Mouse (Mus musculus) neural tube, embryonic 13.5 days (tissue): ENCODE data around the gene Racgap1. TPM values are rescaled to one million over a fixed set of nuclear protein-coding genes. Genes with fewer than 3 reads are reported as not detected.

Experiments
- ATAC-seq: fragments of 200-750 bp; cut with Nextera tagmentation; 2 replicates; pipeline ENCODE4 v1.8.0; 2017; ENCODE audit warnings: low read depth, mild to moderate bottlenecking, moderate TSS enrichment, moderate library complexity
- H3K27ac ChIP-seq: fragments of 300-500 bp; sonication (generic); replicated peaks from 2 replicates; pipeline ENCODE4 v1.5.1; 2015; ENCODE audit warnings: moderate library complexity, mild to moderate bottlenecking, inconsistent platforms
- H3K27me3 ChIP-seq: fragments of 300-500 bp; sonication (generic); 2 replicates; pipeline ENCODE4 v1.6.1; 2015; ENCODE audit warnings: mild to moderate bottlenecking, inconsistent platforms
- H3K36me3 ChIP-seq: fragments of 300-500 bp; sonication (generic); 2 replicates; pipeline ENCODE4 v1.6.1; 2015; ENCODE audit warnings: mild to moderate bottlenecking, inconsistent platforms
- H3K4me1 ChIP-seq: fragments of 300-500 bp; sonication (generic); replicated peaks from 2 replicates; pipeline ENCODE4 v1.6.1; 2015; ENCODE audit warnings: inconsistent platforms
- H3K4me2 ChIP-seq: fragments of 300-500 bp; sonication (generic); 2 replicates; pipeline ENCODE4 v1.6.1; 2015; ENCODE audit warnings: inconsistent platforms, mild to moderate bottlenecking, moderate library complexity
- H3K4me3 ChIP-seq: fragments of 300-500 bp; sonication (generic); 2 replicates; pipeline ENCODE4 v1.5.1; 2015; ENCODE audit warnings: mild to moderate bottlenecking, inconsistent platforms
- H3K9ac ChIP-seq: fragments of 300-500 bp; sonication (generic); 2 replicates; pipeline ENCODE4 v1.6.1; 2015; ENCODE audit warnings: moderate library complexity, mild to moderate bottlenecking, inconsistent platforms
- H3K9me3 ChIP-seq: fragments of 300-500 bp; sonication (generic); 2 replicates; pipeline ENCODE4 v1.6.1; 2016; ENCODE audit warnings: inconsistent platforms
- WGBS: fragments of 180-500 bp; shearing (Covaris S2); methylation state at CpG from one replicate; pipeline ENCODE4 v1.1.7; 2015; 5-methylcytosine and 5-hydroxymethylcytosine counted together
- polyA plus RNA-seq: library from polyadenylated mRNA; unstranded; fragments of >200 nt; fragmentation: Nextera tagmentation; extraction: Ambion mirVana; gene quantifications from 2 replicates; pipeline ENCODE4 v1.2.1, GENCODE M21; 2015

Racgap1 gene
- polyA plus RNA-seq, 1 experiment from 2014 or later = 130 TPM

GRCm38 (mm10) chr15:99614273-99614672 is 37.2 kb downstream of the Racgap1 start:
- Histone ChIP-seq H3K27me3 (peaks cover 5% of the 10 kb centered on the region; the same call in 1 of the 2 replicates), H3K4me1 (peaks cover 45% of the 10 kb centered on the region), H3K9ac (no peak overlapping the region), H3K9me3 (no peaks in the 10 kb centered on the region), H3K36me3 (0 out of 2 replicates have a peak, but pooled peaks cover 2% of the 10 kb centered on the region), H3K27ac (peak overlapping the region; percentile 76), H3K4me2 (no peak overlapping the region), H3K4me3 (no peak overlapping the region)
- no peak for ATAC-seq
- 80% methylated on average over 13 of the region's 13 CpGs for WGBS

DNA sequence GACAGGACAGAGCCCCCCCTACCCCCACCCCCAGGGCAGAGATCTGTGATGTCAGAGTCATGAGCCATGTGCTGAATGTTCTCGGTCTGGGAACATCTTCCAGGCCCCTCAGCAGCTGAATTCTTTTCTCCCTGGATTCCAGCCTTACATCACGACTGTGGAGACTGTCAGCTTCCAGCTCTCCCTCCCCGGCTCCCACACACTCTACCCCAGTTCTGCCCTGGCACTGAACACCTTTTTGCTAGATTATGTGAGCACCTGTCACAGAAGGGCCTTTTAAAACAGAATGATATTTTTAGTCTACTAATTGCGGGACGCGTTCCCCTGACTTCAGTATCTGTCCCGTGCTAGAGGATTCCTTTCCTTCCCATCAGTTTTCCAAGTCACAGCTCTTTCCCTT is 39.9 kb downstream of the Racgap1 start:
- no peaks in the 10 kb centered on the region for H3K9me3 ChIP-seq
- no peaks in the 10 kb centered on the region for H3K36me3 ChIP-seq
- ATAC-seq = no peak
- peak overlapping the region; percentile 59 for H3K27ac ChIP-seq
- H3K27me3 ChIP-seq = peaks cover 5% of the 10 kb centered on the region; the same call in 1 of the 2 replicates
- H3K4me3 ChIP-seq = no peak overlapping the region
- WGBS = 67% methylated on average over 7 of the region's 7 CpGs
- H3K4me2 ChIP-seq = no peak overlapping the region
- peaks cover 62% of the 10 kb centered on the region for H3K4me1 ChIP-seq
- peak overlapping the region; percentile 54; the same call in 1 of the 2 replicates for H3K9ac ChIP-seq

DNA sequence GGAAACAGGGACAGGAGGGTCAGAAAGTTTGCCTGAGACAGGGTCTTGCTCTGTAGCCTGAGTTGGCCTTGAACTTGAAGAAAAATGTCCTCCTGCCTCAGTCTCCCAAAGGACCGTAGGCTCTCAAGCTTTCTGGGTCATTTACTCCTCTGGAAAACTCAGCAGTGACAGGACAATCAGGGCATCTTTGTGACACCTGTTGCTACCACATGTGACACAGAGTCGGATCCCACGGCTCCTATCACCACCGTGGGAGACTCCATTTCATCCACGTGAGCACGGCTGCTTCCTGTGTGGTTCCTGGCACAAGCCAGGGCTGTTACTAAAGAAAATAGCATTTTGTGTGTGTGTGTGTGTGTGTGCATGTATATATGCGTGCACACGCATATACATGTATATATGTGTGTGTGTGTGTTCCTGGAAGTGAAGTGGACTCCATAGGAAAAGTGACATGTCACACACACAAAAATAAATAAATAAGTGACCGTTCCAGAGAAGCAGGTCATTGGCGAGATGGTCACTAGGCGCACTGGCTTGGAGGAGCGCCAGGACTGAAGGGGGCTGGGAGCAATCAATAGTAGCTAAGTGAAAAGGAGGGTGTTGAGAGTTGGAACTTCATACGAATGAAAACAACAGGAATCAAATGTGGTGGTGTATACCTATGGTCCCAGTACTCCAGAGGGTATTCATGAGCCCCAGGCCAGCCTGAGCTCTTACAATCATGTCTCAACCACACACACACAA is 42.9 kb downstream of the Racgap1 start:
- no peak for ATAC-seq
- Histone ChIP-seq H3K4me2 (no peak overlapping the region), H3K9ac (no peak overlapping the region), H3K4me1 (peaks cover 65% of the 10 kb centered on the region), H3K27ac (peak overlapping the region; percentile 64), H3K4me3 (no peak overlapping the region), H3K36me3 (no peaks in the 10 kb centered on the region), H3K27me3 (no peaks in the 10 kb centered on the region), H3K9me3 (no peaks in the 10 kb centered on the region)
- WGBS = 64% methylated on average over 13 of the region's 13 CpGs

- no peak overlapping the region for H3K4me2 ChIP-seq
- peak overlapping the region; percentile 64 for H3K27ac ChIP-seq
- no peak overlapping the region for H3K4me3 ChIP-seq
- no peak overlapping the region for H3K9ac ChIP-seq
- peaks cover 3% of the 10 kb centered on the region; the same call in 1 of the 2 replicates for H3K27me3 ChIP-seq
- no peaks in the 10 kb centered on the region for H3K9me3 ChIP-seq
- no peaks in the 10 kb centered on the region for H3K36me3 ChIP-seq
- WGBS = 10% methylated on average over 10 of the region's 10 CpGs
- ATAC-seq = peak; percentile 74
- H3K4me1 ChIP-seq = peaks cover 69% of the 10 kb centered on the region
Measured at GRCm38 (mm10) chr15:99607388-99608113, 43.9 kb downstream of the Racgap1 start.

DNA sequence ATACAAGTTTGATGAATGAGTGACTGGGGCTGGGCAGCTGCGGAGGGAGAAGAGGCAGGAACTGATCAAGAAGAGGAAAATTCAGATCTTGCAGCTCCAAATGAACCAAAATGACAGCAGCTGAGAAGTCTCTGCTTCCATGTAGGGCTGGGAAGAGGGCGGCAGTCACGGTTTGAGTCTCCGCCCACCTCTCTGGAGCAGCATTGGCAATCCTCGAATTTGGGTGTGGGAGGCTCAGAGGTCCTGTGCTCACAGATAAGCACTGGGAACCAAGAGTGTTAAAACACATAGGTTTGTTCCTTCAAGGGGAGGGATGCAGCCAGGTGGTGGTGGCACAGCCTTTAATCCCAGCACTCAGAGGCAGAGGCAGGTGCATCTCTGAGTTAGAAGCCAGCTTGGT is 44.9 kb downstream of the Racgap1 start:
- H3K27ac ChIP-seq = peak overlapping the region; percentile 38; the same call in 1 of the 2 replicates
- 29% methylated on average over 5 of the region's 5 CpGs for WGBS
- H3K9ac ChIP-seq = no peak overlapping the region
- H3K4me1 ChIP-seq = peaks cover 71% of the 10 kb centered on the region
- no peak overlapping the region for H3K4me3 ChIP-seq
- no peaks in the 10 kb centered on the region for H3K9me3 ChIP-seq
- ATAC-seq = no peak
- no peaks in the 10 kb centered on the region for H3K36me3 ChIP-seq
- no peak overlapping the region for H3K4me2 ChIP-seq
- peaks cover 3% of the 10 kb centered on the region; the same call in 1 of the 2 replicates for H3K27me3 ChIP-seq

- WGBS = 66% methylated on average over 3 of the region's 3 CpGs
- Histone ChIP-seq H3K9ac (no peak overlapping the region), H3K4me2 (no peak overlapping the region), H3K4me1 (peaks cover 73% of the 10 kb centered on the region), H3K9me3 (no peaks in the 10 kb centered on the region), H3K36me3 (no peaks in the 10 kb centered on the region), H3K4me3 (no peak overlapping the region), H3K27me3 (peaks cover 3% of the 10 kb centered on the region; the same call in 1 of the 2 replicates), H3K27ac (0 out of 2 replicates have a peak overlapping the region, but pooled peaks have one; percentile 9)
- no peak for ATAC-seq
Measured at GRCm38 (mm10) chr15:99605595-99605994, 45.9 kb downstream of the Racgap1 start.

GRCm38 (mm10) chr15:99603216-99603615 is 48.2 kb downstream of the Racgap1 start:
- no peaks in the 10 kb centered on the region for H3K9me3 ChIP-seq
- H3K36me3 ChIP-seq = no peaks in the 10 kb centered on the region
- 84% methylated on average over 7 of the region's 7 CpGs for WGBS
- H3K27me3 ChIP-seq = peaks cover 3% of the 10 kb centered on the region; the same call in 1 of the 2 replicates
- no peak overlapping the region for H3K4me3 ChIP-seq
- H3K27ac ChIP-seq = peak overlapping the region; percentile 87
- H3K4me2 ChIP-seq = no peak overlapping the region
- no peak for ATAC-seq
- H3K9ac ChIP-seq = no peak overlapping the region
- peaks cover 80% of the 10 kb centered on the region for H3K4me1 ChIP-seq

GRCm38 (mm10) chr15:99602206-99602820 is 49.1 kb downstream of the Racgap1 start:
- WGBS = 63% methylated on average over 17 of the region's 17 CpGs

DNA sequence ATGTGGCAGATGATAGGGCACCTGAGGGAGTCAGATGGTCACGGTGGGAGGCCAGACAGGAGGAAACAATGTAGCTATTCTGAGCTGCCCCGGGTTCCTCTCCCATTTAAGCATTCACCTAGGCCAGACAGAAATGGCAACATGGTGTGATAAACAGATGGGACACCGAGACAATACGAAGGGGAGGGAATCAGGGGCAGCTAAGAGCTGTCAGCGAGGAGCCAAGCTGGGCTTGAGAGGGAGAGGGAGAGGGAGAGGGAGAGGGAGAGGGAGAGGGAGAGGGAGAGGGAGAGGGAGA is 49.7 kb downstream of the Racgap1 start:
- no peaks in the 10 kb centered on the region for H3K9me3 ChIP-seq
- H3K4me2 ChIP-seq = no peak overlapping the region; the same call in 1 of the 2 replicates
- H3K4me3 ChIP-seq = no peak overlapping the region
- peak overlapping the region; percentile 87 for H3K27ac ChIP-seq
- no peaks in the 10 kb centered on the region for H3K36me3 ChIP-seq
- no peak for ATAC-seq
- WGBS = 17% methylated on average over 5 of the region's 5 CpGs
- no peak overlapping the region for H3K9ac ChIP-seq
- peaks cover 3% of the 10 kb centered on the region; the same call in 1 of the 2 replicates for H3K27me3 ChIP-seq
- peaks cover 77% of the 10 kb centered on the region for H3K4me1 ChIP-seq

More at GRCm38 (mm10) chr15:99602206-99602820, 49.1 kb downstream of the Racgap1 start:
- peaks cover 78% of the 10 kb centered on the region for H3K4me1 ChIP-seq
- H3K4me3 ChIP-seq = no peak overlapping the region
- H3K36me3 ChIP-seq = no peaks in the 10 kb centered on the region
- H3K9me3 ChIP-seq = no peaks in the 10 kb centered on the region
- peak overlapping the region; percentile 87 for H3K27ac ChIP-seq
- peaks cover 3% of the 10 kb centered on the region; the same call in 1 of the 2 replicates for H3K27me3 ChIP-seq
- no peak overlapping the region for H3K4me2 ChIP-seq
- ATAC-seq = no peak
- H3K9ac ChIP-seq = 0 out of 2 replicates have a peak overlapping the region, but pooled peaks have one; percentile 38

DNA sequence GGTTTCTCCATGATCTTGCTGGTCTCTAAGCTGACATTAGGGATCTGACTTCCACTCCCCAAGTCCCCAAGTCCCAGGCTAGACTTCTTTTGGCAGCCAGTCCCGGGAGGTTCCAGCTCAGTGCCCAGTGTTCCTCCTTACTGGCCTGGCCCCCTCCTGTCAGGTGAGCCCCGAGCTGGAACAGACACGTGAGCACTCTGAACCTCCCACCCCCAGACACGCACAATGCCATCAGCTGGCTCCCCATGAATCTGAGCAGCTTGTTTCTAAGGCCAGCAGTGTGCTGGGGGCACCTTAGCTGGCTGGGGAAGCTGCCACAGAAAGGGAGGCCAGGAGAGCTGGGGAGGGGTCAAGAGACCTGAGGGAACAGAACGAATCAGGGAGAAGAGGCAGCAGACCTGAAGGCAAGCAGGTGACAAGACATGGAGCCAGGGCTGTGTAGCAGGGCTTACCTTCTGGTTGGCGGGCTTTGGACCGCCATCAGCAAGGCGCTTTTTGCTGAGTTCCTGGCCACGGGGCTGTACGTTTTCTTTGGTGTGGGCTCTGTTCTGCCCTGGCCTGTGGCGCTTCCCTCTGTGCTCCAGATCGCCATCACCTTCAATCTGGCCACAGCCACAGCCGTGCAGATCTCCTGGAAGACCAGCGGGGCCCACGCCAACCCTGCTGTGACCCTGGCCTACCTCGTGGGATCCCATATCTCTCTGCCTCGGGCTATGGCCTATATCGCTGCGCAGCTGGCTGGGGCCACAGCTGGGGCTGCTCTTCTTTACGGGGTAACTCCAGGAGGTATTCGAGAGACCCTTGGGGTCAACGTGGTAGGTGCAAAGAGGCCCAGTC is 50.3 kb downstream of the Racgap1 start, which contains the start of gene Aqp6:
Gene Aqp6 (plus strand): TSS at position 415 of the 837 bp plus-strand sequence.
- 44% methylated on average over 22 of the region's 22 CpGs for WGBS
- H3K9ac ChIP-seq = peak within 1 kb of the TSS; percentile 51; the same call in 1 of the 2 replicates
- peaks cover 77% of the 10 kb centered on the region for H3K4me1 ChIP-seq

More for the DNA sequence above, 50.3 kb downstream of the Racgap1 start, which contains the start of gene Aqp6:
- no peaks in the 10 kb centered on the region for H3K9me3 ChIP-seq
- H3K4me2 ChIP-seq = peak within 1 kb of the TSS; percentile 27
- ATAC-seq = no peak
- H3K27me3 ChIP-seq = peaks cover 3% of the 10 kb centered on the region; the same call in 1 of the 2 replicates
- peak within 1 kb of the TSS; percentile 87 for H3K27ac ChIP-seq
- no peak within 1 kb of the TSS for H3K4me3 ChIP-seq
- H3K36me3 ChIP-seq = no peaks in the 10 kb centered on the region
